Mouse (Mus musculus) c-Kit-negative CD71-positive TER-119-positive erythroid progenitor cells, embryonic 14.5 days (primary cell): ENCODE results near the gene Srrd.
A peak's percentile ranks its signal among the peaks of the same experiment; 100 is the strongest.

Source experiments
- DNase-seq: peaks from one replicate; pipeline ENCODE4 v3.0.0-alpha.2; 2013; ENCODE audit warnings: low read depth, low spot score

Srrd gene

GRCm38 (mm10) chr5:112359520-112359919 lies 16.7 kb upstream of the Srrd start:
- peak; percentile 22 for DNase-seq

- DNase-seq, result no peak
These were observed 13.5 kb upstream of the Srrd start for GRCm38 (mm10) chr5:112356322-112356721.

GRCm38 (mm10) chr5:112355910-112356309 lies 13.1 kb upstream of the Srrd start, which contains the start of gene Gm6583:
Gm6583 (minus strand) TSS chr5:112356033.
- DNase-seq, result no peak

GRCm38 (mm10) chr5:112355493-112355892 lies 12.7 kb upstream of the Srrd start:
- no peak for DNase-seq

- no peak for DNase-seq
These were observed 6.3 kb upstream of the Srrd start for GRCm38 (mm10) chr5:112349169-112349568.

GRCm38 (mm10) chr5:112346211-112346965 lies 3.5 kb upstream of the Srrd start:
- DNase-seq, result no peak

GRCm38 (mm10) chr5:112344092-112344960 lies 1.5 kb upstream of the Srrd start:
- no peak for DNase-seq

GRCm38 (mm10) chr5:112343205-112343595 lies 360 bp upstream of the Srrd start:
- peak; percentile 41 for DNase-seq

GRCm38 (mm10) chr5:112339215-112339614 lies 3.6 kb downstream of the Srrd start:
- DNase-seq, result no peak

GRCm38 (mm10) chr5:112337004-112337403 lies 5.8 kb downstream of the Srrd start:
- DNase-seq, result no peak

- no peak for DNase-seq
These were observed 7.4 kb downstream of the Srrd start for GRCm38 (mm10) chr5:112335473-112335872.

GRCm38 (mm10) chr5:112329805-112330564 lies 12.9 kb downstream of the Srrd start:
- no peak for DNase-seq

GRCm38 (mm10) chr5:112327854-112328253 lies 15.0 kb downstream of the Srrd start:
- DNase-seq, result no peak

- no peak for DNase-seq
These were observed 16.3 kb downstream of the Srrd start for GRCm38 (mm10) chr5:112326446-112327009.

GRCm38 (mm10) chr5:112325546-112326445 lies 17.0 kb downstream of the Srrd start, which contains the start of gene Tfip11:
Tfip11 (plus strand) TSS chr5:112326358.
- peak; percentile 83 for DNase-seq

GRCm38 (mm10) chr5:112324637-112325545 lies 17.9 kb downstream of the Srrd start:
- peak; percentile 44 for DNase-seq

- DNase-seq, result no peak
These were observed 19.6 kb downstream of the Srrd start for GRCm38 (mm10) chr5:112323246-112323645.

- no peak for DNase-seq
These were observed 21.5 kb downstream of the Srrd start for GRCm38 (mm10) chr5:112321376-112321775.

- DNase-seq, result no peak
These were observed 21.9 kb downstream of the Srrd start for GRCm38 (mm10) chr5:112320936-112321335.
